Mouse (Mus musculus) erythroblast, embryonic 14.5 days (primary cell): ENCODE data around the gene Dnajb4. TPM values are rescaled to one million over a fixed set of nuclear protein-coding genes. Genes with fewer than 3 reads are reported as not detected.
A peak's percentile ranks its signal among the peaks of the same experiment; 100 is the strongest.
"Not testable (repeated sequence)": the region's sequence is repeated elsewhere in the genome, so short reads cannot be mapped to it uniquely, and the experiment has no call there.

Experiments used
- H3K27me3 ChIP-seq: 2 replicates; pipeline ENCODE4 v1.6.1; 2012; ENCODE audit warnings: inconsistent platforms; ENCODE audit not compliant: control insufficient read depth
- H3K36me3 ChIP-seq: 2 replicates; pipeline ENCODE4 v1.6.1; 2012; ENCODE audit warnings: mild to moderate bottlenecking, inconsistent platforms; ENCODE audit not compliant: control insufficient read depth
- H3K4me1 ChIP-seq: 2 replicates; pipeline ENCODE4 v1.6.1; 2012; ENCODE audit warnings: inconsistent platforms; ENCODE audit not compliant: control insufficient read depth
- H3K4me3 ChIP-seq: replicated peaks from 2 replicates; pipeline ENCODE3; 2012; ENCODE audit warnings: moderate library complexity, mild to moderate bottlenecking, inconsistent platforms
- H3K9me3 ChIP-seq: 2 replicates; pipeline ENCODE4 v1.6.1; 2012; ENCODE audit warnings: low read length, inconsistent platforms, mixed read lengths; ENCODE audit not compliant: control insufficient read depth
- GATA1 ChIP-seq: IDR thresholded peaks from 2 replicates; pipeline ENCODE4 v1.6.1; 2012; ENCODE audit warnings: low read length, inconsistent platforms, mixed read lengths
- TAL1 ChIP-seq: IDR thresholded peaks from 3 replicates; pipeline ENCODE4 v1.6.1; 2012; ENCODE audit warnings: low read length, inconsistent platforms, mixed read lengths
- polyA plus RNA-seq: library from polyadenylated mRNA; stranded (reverse); fragments of >175 nt; gene quantifications from 2 replicates; pipeline ENCODE4 v1.2.3, GENCODE M21; 2012

Gene Dnajb4
- polyA plus RNA-seq, result 0.78 and 0.87 TPM in 2 replicates

GRCm38 (mm10) chr3:152209967-152210634 lies at the start of gene Dnajb4, which contains the start of gene Fubp1:
Gene Dnajb4, minus strand, starts transcription at chr3:152210302.
Gene Fubp1, plus strand, starts transcription at chr3:152210422.
- Histone ChIP-seq H3K4me3 (peak within 1 kb of the TSS; percentile 79), H3K27me3 (no peaks in the 10 kb centered on the region), H3K9me3 (no peaks in the 10 kb centered on the region), H3K4me1 (peaks cover 46% of the 10 kb centered on the region), H3K36me3 (peaks cover 59% of the 10 kb centered on the region)
- TF ChIP-seq TAL1, result no peak
- no peak for TF ChIP-seq GATA1

DNA sequence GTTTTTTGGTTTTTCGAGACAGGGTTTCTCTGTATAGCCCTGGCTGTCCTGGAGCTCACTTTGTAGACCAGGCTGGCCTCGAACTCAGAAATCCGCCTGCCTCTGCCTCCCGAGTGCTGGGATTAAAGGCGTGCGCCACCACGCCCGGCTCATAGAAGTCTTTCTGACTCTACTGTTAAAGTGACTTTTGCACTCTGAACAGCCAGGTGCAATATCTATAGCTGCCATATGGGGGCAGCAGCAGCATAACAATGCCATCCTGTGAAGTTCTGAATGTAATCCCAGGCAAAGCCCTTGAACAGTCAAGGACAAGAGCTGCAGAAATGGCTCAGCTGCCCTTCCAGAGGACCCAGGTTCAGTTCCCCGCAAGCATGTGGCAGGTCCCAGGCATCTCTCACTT lies 49.3 kb upstream of the Dnajb4 start:
- H3K4me3 ChIP-seq, H3K4me1 ChIP-seq, H3K36me3 ChIP-seq, H3K9me3 ChIP-seq: not testable (repeated sequence)
- H3K27me3 ChIP-seq, result peaks cover 50% of the 10 kb centered on the region

DNA sequence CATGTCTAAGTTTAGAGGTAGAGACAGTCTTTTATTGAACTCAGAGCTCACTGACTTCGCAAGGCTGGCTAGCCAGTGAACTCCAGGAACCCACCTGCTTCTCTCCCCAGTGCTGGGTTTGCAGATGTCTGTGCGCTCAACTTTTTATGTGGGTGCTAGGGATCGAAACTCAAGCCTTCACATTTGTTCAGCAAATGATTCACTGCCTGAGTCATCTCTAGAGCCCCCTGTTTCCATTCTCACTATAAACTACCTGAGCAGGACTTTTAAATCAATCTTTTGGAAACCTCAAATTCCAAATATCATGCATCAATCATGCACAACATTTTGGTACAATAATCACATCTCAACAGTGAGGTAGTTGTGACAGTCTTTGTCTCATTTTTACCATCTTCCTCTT lies 47.4 kb upstream of the Dnajb4 start:
- Histone ChIP-seq H3K36me3 (no peaks in the 10 kb centered on the region), H3K4me3 (no peak overlapping the region), H3K9me3 (no peaks in the 10 kb centered on the region), H3K27me3 (peaks cover 31% of the 10 kb centered on the region), H3K4me1 (peaks cover 8% of the 10 kb centered on the region)
- TF ChIP-seq TAL1, result no peak
- TF ChIP-seq GATA1, result no peak

DNA sequence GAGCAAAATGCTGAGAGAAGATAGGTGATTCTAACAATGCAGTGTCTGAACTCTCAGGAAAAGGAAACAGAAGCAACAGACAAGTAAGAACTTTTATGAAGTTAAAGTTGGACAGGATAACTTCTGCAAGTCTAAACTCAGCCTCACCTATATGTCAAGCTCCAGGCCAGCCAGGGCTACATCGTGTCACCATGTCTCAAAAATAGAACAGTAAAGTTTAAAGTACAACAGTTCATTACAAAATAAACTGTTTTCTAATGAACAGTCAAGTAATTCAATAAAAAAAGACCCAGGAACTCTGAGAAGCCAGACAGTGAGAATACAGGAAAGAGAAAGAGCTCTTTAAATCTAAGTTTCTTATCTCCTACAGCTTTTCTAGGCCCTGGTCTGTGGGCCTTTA lies 40.4 kb upstream of the Dnajb4 start:
- TF ChIP-seq GATA1 (no peak), TAL1 (no peak)
- Histone ChIP-seq H3K4me3 (no peak overlapping the region), H3K4me1 (no peaks in the 10 kb centered on the region), H3K9me3 (peaks cover 1% of the 10 kb centered on the region; the same call in 1 of the 2 replicates), H3K27me3 (peaks cover 2% of the 10 kb centered on the region; the same call in 1 of the 2 replicates), H3K36me3 (no peaks in the 10 kb centered on the region)

GRCm38 (mm10) chr3:152247708-152248107 lies 37.6 kb upstream of the Dnajb4 start:
- Histone ChIP-seq H3K4me3 (no peak overlapping the region), H3K36me3 (no peaks in the 10 kb centered on the region), H3K27me3 (peaks cover 2% of the 10 kb centered on the region; the same call in 1 of the 2 replicates), H3K4me1 (no peaks in the 10 kb centered on the region), H3K9me3 (peaks cover 5% of the 10 kb centered on the region; the same call in 1 of the 2 replicates)
- TF ChIP-seq TAL1 (no peak), GATA1 (no peak)

DNA sequence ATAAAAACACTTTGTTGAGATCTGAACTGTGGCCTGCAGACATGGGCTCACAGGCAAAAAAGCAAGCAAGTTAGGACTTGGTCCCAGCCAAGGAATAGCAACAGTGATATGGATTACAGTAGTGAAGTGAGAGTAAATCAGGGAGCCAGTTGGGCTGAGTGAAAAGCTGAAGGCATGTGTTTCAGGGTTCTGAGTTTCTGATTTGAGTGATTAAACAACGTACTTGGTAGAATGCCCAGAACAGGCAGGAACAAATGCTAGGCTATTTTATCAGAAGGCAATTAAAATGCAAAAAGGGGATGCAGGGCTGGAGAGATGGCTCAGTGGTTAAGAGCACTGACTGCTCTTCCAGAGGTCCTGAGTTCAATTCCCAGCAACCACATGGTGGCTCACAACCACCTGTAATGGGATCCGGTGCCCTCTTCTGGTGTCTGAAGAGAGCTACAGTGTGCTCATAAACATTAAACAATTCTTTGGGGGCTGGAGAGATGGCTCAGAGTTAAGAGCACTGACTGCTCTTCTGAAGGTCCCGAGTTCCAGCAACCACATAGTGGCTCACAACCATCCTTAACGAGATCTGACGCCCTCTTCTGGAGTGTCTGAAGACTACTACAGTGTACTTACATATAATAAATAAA lies 35.3 kb upstream of the Dnajb4 start:
- no peak for TF ChIP-seq TAL1
- TF ChIP-seq GATA1, result no peak
- no peak overlapping the region for H3K4me3 ChIP-seq

DNA sequence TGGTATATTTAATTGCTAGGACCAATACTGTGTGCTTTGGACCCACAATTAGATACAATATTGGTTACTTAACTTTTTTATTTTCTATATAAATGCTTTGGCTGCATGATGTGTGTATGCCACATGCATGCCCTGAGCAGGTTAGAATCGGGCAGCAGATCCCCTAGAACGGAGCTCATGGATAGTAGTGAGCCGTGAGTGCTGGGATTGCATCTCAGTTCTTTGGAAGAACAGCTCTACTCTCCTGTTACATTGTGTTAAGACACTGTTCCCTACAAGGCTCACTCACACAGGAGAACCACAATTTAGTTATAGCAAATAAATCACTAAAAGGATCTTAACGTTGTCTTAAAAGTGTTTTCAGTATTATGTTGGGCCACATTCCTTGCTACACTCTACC lies 33.2 kb upstream of the Dnajb4 start:
- Histone ChIP-seq H3K4me1 (peaks cover 2% of the 10 kb centered on the region; the same call in 1 of the 2 replicates), H3K9me3 (peaks cover 5% of the 10 kb centered on the region; the same call in 1 of the 2 replicates), H3K36me3 (peaks cover 24% of the 10 kb centered on the region), H3K27me3 (peaks cover 2% of the 10 kb centered on the region; the same call in 1 of the 2 replicates), H3K4me3 (no peak overlapping the region)
- no peak for TF ChIP-seq GATA1
- no peak for TF ChIP-seq TAL1

More for the DNA sequence above, 35.3 kb upstream of the Dnajb4 start:
- Histone ChIP-seq H3K9me3 (peaks cover 5% of the 10 kb centered on the region; the same call in 1 of the 2 replicates), H3K27me3 (peaks cover 2% of the 10 kb centered on the region; the same call in 1 of the 2 replicates), H3K4me1 (no peaks in the 10 kb centered on the region), H3K36me3 (peaks cover 8% of the 10 kb centered on the region; the same call in 1 of the 2 replicates)

GRCm38 (mm10) chr3:152241098-152241497 lies 31.0 kb upstream of the Dnajb4 start:
- Histone ChIP-seq H3K9me3 (peaks cover 5% of the 10 kb centered on the region; the same call in 1 of the 2 replicates), H3K36me3 (peaks cover 46% of the 10 kb centered on the region), H3K4me1 (peaks cover 2% of the 10 kb centered on the region; the same call in 1 of the 2 replicates), H3K4me3 (no peak overlapping the region), H3K27me3 (no peaks in the 10 kb centered on the region)
- TF ChIP-seq TAL1 (no peak), GATA1 (no peak)

GRCm38 (mm10) chr3:152239592-152239991 lies 29.5 kb upstream of the Dnajb4 start:
- TF ChIP-seq GATA1, result no peak
- TF ChIP-seq TAL1, result no peak
- Histone ChIP-seq H3K4me1 (peaks cover 2% of the 10 kb centered on the region; the same call in 1 of the 2 replicates), H3K36me3 (peaks cover 62% of the 10 kb centered on the region), H3K27me3 (no peaks in the 10 kb centered on the region), H3K9me3 (no peaks in the 10 kb centered on the region), H3K4me3 (no peak overlapping the region)
